Mouse (Mus musculus) ES-E14 (cell line): ENCODE measurements around the gene Ndufv1. TPM values are rescaled to one million over a fixed set of nuclear protein-coding genes. Genes with fewer than 3 reads are reported as not detected.

Experiments used
- DNase-seq: peaks from one replicate; pipeline ENCODE4 v3.0.0-alpha.2; 2013; ENCODE audit warnings: low read depth, low spot score
- H3K27ac ChIP-seq: 2 replicates; pipeline ENCODE4 v1.5.1; 2012; ENCODE audit warnings: low read depth, mild to moderate bottlenecking, low read length, moderate library complexity, mixed read lengths; ENCODE audit not compliant: poor library complexity, insufficient read depth, severe bottlenecking
- H3K36me3 ChIP-seq: 2 replicates; pipeline ENCODE4 v1.6.1; 2012; ENCODE audit warnings: mild to moderate bottlenecking, low read length, moderate library complexity, mixed read lengths; ENCODE audit not compliant: control insufficient read depth, poor library complexity, insufficient read depth, severe bottlenecking
- H3K4me1 ChIP-seq, 2 experiments: fragments of 150-350 bp in 1 of 2; sonication (generic) in 1 of 2; 2 replicates each; pipeline ENCODE4 v1.6.1; 2012; ENCODE audit warnings: low read length in 2 of 2, mild to moderate bottlenecking in 1 of 2, mixed read lengths in 1 of 2; ENCODE audit not compliant: control insufficient read depth in 2 of 2, insufficient read depth in 2 of 2, poor library complexity in 1 of 2
- H3K4me3 ChIP-seq, 2 experiments: fragments of 150-350 bp in 1 of 2; sonication (generic) in 1 of 2; 2 replicates each; pipeline ENCODE4 v1.5.1; 2012; ENCODE audit warnings: low read length in 2 of 2, low read depth in 1 of 2, mild to moderate bottlenecking in 1 of 2, mixed read lengths in 1 of 2; ENCODE audit not compliant: insufficient read depth in 1 of 2, poor library complexity in 1 of 2, severe bottlenecking in 1 of 2
- H3K9ac ChIP-seq: 2 replicates; pipeline ENCODE4 v1.6.1; 2012; ENCODE audit warnings: low read depth, mild to moderate bottlenecking, low read length, mixed read lengths; ENCODE audit not compliant: poor library complexity, insufficient read depth, severe bottlenecking
- H3K9me3 ChIP-seq: fragments of 150-350 bp; sonication (generic); 2 replicates; pipeline ENCODE4 v1.6.1; 2012; ENCODE audit warnings: low read depth, mild to moderate bottlenecking, low read length; ENCODE audit not compliant: control insufficient read depth, insufficient read depth
- CHD2 ChIP-seq: IDR thresholded peaks from 2 replicates; pipeline ENCODE4 v1.6.1; 2014; ENCODE audit warnings: mild to moderate bottlenecking, low read depth, low read length, inconsistent platforms
- HCFC1 ChIP-seq: IDR thresholded peaks from 2 replicates; pipeline ENCODE4 v1.6.1; 2012; ENCODE audit warnings: low read length, inconsistent platforms, borderline replicate concordance; ENCODE audit not compliant: insufficient read depth
- MAFK ChIP-seq: IDR thresholded peaks from 2 replicates; pipeline ENCODE4 v1.6.1; 2014; ENCODE audit warnings: mild to moderate bottlenecking, low read depth, low read length, inconsistent platforms; ENCODE audit not compliant: insufficient read depth
- ZC3H11A ChIP-seq: IDR thresholded peaks from 2 replicates; pipeline ENCODE4 v1.6.1; 2012; ENCODE audit warnings: low read depth, mild to moderate bottlenecking, inconsistent platforms, low read length, borderline replicate concordance
- ZNF384 ChIP-seq: IDR thresholded peaks from 2 replicates; pipeline ENCODE4 v1.6.1; 2012; ENCODE audit warnings: low read depth, low read length, inconsistent platforms
- in situ Hi-C, 2 experiments: fragments of 600-800 bp; cut with MboI; formaldehyde crosslinking; loops; one replicate each; pipeline ENCODE4 v1.15.1; 2025; ENCODE audit warnings: low sequenced_read_pairs in 2 of 2, inconsistent platforms in 1 of 2; ENCODE audit not compliant: unreplicated experiment in 2 of 2
- total RNA-seq: library from RNA; depleted of rRNA; stranded (reverse); fragments of 300-350 nt; gene quantifications from 2 replicates; pipeline ENCODE4 v1.2.3, GENCODE M21; 2012

The Ndufv1 gene
- total RNA-seq, 1 experiment, result 182 TPM

GRCm38 (mm10) chr19:4000119-4000900, 12.3 kb downstream of the Ndufv1 start, which contains the start of the genes Nudt8 and Gm49405:
Gene Nudt8 (plus strand): TSS chr19:4000580.
Gene Gm49405 (plus strand): TSS chr19:4000626.
- in situ Hi-C loops, result no loop called here
- peak within 1 kb of the TSS; percentile 92 to 95 for H3K4me3 ChIP-seq
- DNase-seq, result peak; percentile 98
- H3K9me3 ChIP-seq, result no peaks in the 10 kb centered on the region
- H3K27ac ChIP-seq, result peak within 1 kb of the TSS; percentile 79
- H3K9ac ChIP-seq, result peak within 1 kb of the TSS; percentile 90
- TF ChIP-seq MAFK (no peak), ZNF384 (no peak), HCFC1 (peak; percentile 57; the same call in 1 of the 2 replicates), CHD2 (no peak), ZC3H11A (peak; percentile 30; the same call in 1 of the 2 replicates)
- H3K4me1 ChIP-seq, result peaks cover 0 to 17% of the 10 kb centered on the region in 2 experiments; a peak in 2 of 4 replicates
- H3K36me3 ChIP-seq, result no peaks in the 10 kb centered on the region; the same call in 1 of the 2 replicates

- TF ChIP-seq MAFK (no peak), ZNF384 (no peak), CHD2 (no peak), ZC3H11A (no peak), HCFC1 (no peak)
- no peaks in the 10 kb centered on the region; the same call in 1 of the 2 replicates for H3K36me3 ChIP-seq
- peaks cover 0 to 16% of the 10 kb centered on the region in 2 experiments; a peak in 2 of 4 replicates for H3K4me1 ChIP-seq
- in situ Hi-C loops, result no loop called here
- H3K9me3 ChIP-seq, result no peaks in the 10 kb centered on the region
- H3K9ac ChIP-seq, result peak overlapping the region; percentile 1; the same call in 1 of the 2 replicates
- DNase-seq, result no peak
- no peak overlapping the region for H3K27ac ChIP-seq
- H3K4me3 ChIP-seq, result peak overlapping the region in 1 of 2 experiments; percentile 95; a peak in 2 of 4 replicates
Observed at GRCm38 (mm10) chr19:3999121-3999730, 13.4 kb downstream of the Ndufv1 start.

- Histone ChIP-seq H3K36me3 (no peaks in the 10 kb centered on the region; the same call in 1 of the 2 replicates), H3K4me3 (no peak overlapping the region), H3K27ac (no peak overlapping the region), H3K9me3 (no peaks in the 10 kb centered on the region), H3K4me1 (peaks cover 0 to 10% of the 10 kb centered on the region in 2 experiments; a peak in 2 of 4 replicates), H3K9ac (no peak overlapping the region)
- in situ Hi-C loops, result no loop called here
- no peak for DNase-seq
- TF ChIP-seq ZNF384, result no peak
- no peak for TF ChIP-seq HCFC1
- no peak for TF ChIP-seq MAFK
- no peak for TF ChIP-seq ZC3H11A
- no peak for TF ChIP-seq CHD2
Observed at GRCm38 (mm10) chr19:3998335-3998734, 14.3 kb downstream of the Ndufv1 start.

- H3K4me1 ChIP-seq, result peaks cover 0 to 5% of the 10 kb centered on the region in 2 experiments; a peak in 2 of 4 replicates
Observed at GRCm38 (mm10) chr19:3997231-3997630, 15.4 kb downstream of the Ndufv1 start.

More at GRCm38 (mm10) chr19:3997231-3997630, 15.4 kb downstream of the Ndufv1 start:
- TF ChIP-seq ZC3H11A (no peak), CHD2 (no peak), HCFC1 (no peak), ZNF384 (no peak), MAFK (no peak)
- H3K27ac ChIP-seq, result no peak overlapping the region
- H3K9me3 ChIP-seq, result no peaks in the 10 kb centered on the region
- in situ Hi-C loops, result no loop called here
- H3K4me3 ChIP-seq, result no peak overlapping the region
- no peak overlapping the region for H3K9ac ChIP-seq
- DNase-seq, result no peak
- no peaks in the 10 kb centered on the region; the same call in 1 of the 2 replicates for H3K36me3 ChIP-seq
